Mouse (Mus musculus): ENCODE measurements around the gene Bcam. TPM values are rescaled to one million over a fixed set of nuclear protein-coding genes. Genes with fewer than 3 reads are reported as not detected.

The Bcam gene
- total RNA-seq, 1 experiment from 2014 or later = 0.32 TPM

DNA sequence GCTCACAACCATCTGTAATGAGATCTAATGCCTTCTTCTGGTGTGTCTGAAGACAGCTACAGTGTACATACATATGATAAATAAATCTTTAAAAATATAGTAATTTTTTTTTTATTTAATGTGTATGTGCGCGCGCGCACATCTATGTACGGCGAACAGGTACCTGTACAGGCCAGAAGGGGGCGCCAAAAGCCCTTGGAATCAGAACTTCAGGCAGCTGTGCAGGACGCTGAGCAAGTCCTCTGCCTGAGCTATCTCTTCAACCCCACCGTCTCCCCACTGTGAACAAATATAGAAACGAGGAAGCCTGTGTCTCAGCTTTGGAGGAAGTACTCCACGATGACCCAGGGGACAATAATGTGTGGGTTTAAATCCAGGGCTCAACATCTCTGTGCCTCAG is 30.5 kb downstream of the Bcam start:
- ATAC-seq (replicated peaks; ENCODE audit: low read depth, poor library complexity, severe bottlenecking) = no peak

DNA sequence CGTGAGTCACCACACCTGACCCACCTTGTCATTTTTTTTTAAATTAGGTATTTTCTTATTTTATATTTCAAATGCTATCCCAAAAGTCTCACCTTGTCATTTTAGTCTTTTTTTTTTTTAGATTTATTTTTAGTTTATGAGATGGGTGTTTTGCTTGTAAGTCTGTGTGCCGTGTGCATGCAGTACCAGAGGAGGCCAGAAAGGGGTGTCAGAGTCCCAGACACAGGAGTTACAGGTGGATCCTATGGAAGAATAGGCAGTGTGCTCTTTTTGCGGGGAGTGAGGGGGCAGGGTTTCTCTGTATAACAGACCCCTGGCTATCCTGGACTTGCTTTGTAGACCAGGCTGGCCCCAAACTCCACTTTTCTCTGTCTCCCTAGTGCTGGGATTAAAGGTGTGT is 32.0 kb downstream of the Bcam start:
- ATAC-seq (replicated peaks; ENCODE audit: low read depth, poor library complexity, severe bottlenecking) = no peak

DNA sequence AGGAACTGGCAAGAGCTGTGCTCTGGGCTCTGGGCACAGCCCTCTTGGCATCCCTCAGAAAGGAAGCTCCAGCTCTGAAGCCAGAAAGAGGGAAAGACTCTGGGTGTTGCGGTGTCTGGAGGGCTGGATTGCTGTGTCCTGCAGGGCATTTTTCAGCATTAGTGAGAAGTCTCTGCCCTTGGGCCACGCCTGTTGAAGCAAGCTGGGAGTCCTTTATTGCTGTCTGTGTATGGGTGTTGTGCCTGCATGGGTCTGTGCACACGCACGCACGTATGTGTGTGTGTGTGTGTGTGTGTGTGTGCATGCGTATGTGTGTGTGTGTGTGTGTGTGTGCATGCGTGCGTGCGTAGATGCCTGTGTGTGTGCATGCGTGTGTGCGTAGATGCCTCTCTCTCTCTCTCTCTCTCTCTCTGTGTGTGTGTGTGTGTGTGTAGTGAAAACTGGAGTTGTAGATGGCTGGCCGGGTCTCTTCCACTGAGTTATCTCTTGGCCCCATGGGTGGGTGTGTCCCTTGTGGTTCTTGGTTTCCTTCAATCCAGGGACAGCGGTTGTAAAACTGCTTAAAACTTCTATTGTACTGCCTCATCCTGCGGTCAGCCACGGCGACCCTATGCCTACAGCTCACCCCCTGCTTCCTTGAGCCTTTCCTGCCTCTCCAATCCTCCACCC is 34.3 kb downstream of the Bcam start:
- ATAC-seq (replicated peaks; ENCODE audit: low read depth, poor library complexity, severe bottlenecking) = peak; percentile 94

DNA sequence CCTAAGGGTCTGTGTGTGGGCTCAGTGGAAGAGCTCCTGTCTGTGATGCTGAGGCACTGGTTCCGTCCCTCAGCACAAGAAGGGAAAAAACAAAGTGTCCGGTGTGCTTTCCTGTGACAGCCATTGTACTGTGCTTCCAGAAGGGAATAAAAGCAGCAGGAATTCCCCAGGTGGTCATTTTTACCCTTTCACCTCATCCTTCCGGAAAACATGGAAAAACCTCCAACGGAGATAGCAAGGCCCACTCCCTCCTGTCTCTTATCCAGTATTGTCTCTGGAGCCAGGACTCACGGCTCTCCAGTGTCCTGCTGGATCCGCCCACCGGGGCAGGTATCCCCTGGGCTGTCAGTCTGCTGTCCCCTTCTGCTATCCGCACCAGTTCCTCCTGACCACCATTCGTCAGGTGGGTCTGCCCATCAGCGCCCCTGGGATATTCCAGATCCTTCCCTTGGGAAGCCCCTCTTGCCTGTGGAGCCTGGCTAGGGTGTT is 36.6 kb downstream of the Bcam start:
- no peak for ATAC-seq (replicated peaks; ENCODE audit: low read depth, poor library complexity, severe bottlenecking)

DNA sequence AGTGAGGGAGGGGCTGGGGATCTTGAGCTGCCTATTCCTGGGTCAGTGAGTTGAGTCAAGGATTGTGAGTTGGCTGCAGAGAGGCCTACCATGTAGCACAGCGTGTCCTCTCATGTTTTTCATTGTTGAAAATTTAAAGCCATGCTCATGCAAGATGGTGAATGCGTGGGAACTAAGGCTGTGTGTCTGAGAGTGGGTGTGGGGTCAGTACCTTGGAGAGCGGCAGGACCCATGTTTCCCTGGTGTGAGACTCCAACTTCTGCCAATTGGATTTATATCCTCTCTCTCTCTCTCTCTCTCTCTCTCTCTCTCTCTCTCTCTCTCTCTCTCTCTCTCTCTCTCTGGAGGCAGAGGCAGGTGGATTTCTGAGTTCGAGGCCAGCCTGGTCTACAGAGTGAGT is 44.3 kb downstream of the Bcam start:
- ATAC-seq (replicated peaks; ENCODE audit: low read depth, poor library complexity, severe bottlenecking) = no peak; the same call in 1 of the 2 replicates

DNA sequence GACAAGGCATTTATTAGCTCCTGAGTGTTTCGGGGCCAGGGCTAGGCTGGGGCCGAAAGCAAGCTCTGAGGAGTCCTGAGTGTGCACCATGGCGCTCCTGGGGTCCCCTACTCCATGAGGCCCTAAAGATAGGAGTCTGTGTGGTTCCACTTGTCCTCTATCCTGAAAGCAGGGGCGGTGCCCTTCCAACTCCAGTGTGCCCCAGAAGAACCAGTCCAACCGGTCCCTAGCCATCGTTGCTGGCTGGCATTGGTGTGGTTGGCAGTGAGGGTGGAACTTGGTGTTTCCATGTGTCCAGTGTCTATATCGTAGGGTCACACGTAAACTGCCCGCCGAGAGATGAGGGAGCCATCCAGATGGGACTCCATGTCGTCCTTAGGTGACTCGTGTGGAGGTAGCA is 46.6 kb downstream of the Bcam start:
- ATAC-seq (replicated peaks; ENCODE audit: low read depth, poor library complexity, severe bottlenecking) = no peak

DNA sequence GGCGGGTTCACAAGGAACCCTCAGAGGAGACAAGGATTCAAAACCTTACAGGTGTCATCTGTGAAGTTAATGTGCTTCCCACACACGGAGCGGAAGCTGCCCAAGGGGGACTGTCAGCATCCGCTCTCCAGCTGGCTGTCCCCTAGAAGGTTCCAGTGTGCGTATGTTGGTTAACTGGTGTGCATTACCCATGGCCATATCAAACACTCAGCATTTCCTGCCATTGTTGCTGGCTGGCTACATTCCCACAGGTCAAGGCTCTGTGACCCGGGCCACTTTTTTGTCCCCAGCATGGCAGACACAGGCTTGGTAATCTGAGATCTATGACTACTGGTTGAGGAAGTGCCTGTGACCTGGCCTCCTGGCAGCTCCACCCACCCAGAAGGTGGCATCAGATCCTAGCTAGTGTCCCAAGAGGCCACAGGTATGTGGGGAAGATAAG is 48.0 kb downstream of the Bcam start:
- ATAC-seq (replicated peaks; ENCODE audit: low read depth, poor library complexity, severe bottlenecking) = 0 out of 2 replicates have a peak, but pooled peaks have one; percentile 11

DNA sequence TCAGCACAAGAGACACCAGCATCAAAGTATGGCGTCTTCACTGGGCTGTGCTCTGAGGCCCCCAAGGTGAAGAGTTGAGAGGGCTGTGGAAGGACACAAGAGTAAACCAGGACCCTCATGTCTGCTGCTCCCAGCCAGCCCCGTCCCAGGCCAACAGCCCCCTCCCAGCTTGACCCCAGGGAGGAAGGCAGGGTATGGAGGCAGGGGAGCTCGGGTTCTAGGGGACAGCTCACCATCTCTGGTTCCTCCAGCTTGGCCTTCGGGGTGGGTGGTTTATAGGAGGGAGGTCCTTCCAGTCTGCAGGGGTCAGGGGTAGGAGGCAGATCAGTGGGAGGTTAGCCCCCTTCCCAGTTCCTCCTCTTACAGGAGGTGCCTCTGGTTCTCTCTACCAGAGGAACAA is 51.6 kb downstream of the Bcam start:
- no peak for ATAC-seq (replicated peaks; ENCODE audit: low read depth, poor library complexity, severe bottlenecking)

DNA sequence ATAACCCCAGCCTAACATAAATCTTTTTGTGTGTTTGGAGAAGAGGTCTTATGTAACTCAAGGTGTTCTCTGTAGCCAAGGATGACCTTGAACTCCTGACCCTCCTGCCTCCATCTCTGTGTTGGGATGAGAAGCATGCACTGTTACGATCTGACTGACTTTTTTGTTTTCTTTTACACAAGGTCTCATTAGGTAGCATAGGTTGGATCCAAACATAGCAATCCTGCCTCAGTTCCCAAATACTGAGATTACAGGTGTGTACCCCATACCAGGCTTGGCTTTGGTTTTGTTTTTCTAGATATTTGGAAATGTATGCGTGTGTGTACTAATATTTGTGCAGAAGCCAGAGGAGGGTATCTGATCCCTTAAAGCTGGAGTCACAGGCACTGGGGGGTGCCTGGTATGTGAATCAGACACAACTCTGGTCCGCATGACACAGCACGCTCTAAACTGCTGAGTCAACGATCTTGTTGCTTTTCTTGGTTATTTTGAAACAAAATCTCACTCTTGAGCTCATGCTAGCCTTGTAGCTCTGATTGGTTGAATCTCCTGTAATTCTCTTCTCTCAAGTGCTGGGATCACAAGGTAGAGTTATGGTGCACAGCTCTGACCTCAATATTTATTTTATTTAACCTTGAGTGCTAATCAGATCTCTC is 52.4 kb downstream of the Bcam start:
- ATAC-seq (replicated peaks; ENCODE audit: low read depth, poor library complexity, severe bottlenecking) = no peak

DNA sequence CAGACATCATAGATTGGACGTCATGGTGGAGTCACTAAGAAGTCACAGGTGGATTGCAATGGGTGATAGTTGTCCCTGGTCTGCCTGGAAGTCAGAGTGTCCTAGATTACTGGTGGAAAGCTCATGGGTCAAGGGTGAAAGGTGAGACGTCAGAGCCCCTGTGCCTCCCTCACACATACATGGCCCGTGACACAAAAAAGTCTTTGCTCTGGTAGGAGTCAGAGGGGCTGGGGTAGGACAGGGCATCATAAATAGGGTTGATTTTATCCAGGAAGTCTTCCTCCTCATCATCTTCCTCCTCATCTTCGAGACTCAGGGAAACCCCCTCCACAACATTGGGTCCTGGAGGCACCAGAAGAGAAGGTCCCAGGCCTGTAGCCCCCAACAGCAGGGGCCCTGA is 53.5 kb downstream of the Bcam start:
- no peak for ATAC-seq (replicated peaks; ENCODE audit: low read depth, poor library complexity, severe bottlenecking)

DNA sequence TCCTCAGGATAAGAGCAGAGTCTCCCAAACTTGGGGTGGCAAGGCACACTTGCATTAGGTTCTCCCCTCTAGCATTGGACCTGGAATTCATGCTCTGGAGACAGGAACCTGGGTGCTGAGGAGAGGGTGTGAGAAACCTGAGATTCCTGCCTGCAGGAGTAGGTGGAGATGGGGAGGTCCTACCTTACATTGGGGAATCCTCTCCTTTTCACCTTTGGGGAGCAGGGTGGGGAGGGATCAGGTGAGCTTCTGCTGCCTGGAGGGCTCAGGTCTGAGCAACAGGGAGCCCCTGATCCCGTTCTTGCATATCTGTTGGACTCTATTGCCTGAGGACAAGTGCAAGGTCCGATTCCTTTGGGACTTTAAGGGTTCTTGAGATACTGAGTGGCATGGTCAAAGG is 54.0 kb downstream of the Bcam start:
- no peak for ATAC-seq (replicated peaks; ENCODE audit: low read depth, poor library complexity, severe bottlenecking)

DNA sequence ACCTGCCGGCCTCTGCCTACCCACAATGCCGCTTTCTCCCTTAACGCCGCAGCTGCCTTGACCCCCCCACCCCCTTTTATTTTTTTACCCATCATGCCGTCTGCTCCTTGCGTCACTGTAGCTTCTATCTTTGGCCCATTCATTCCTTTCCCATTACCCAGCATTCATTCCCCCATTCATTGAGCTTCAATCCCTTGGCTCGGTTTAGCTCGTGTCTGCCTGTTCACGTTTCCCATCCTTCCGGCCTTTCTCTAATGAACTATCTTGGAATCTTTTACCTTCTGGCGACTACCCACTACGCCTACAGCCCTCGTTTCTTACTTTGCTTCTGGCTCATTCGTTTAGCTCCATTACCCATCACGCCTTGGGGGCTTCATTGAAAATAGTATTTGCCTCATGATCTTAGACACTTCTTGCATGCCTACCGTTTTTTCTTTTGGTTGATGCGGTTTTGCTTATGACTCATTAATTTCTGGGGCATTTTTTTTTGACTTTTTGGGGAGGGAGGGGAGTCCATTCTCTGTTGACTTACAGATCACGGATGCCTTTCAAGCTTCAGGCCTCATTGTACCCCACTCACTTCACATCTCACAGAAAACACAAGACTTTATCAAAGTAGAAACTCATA is 54.6 kb downstream of the Bcam start:
- ATAC-seq (replicated peaks; ENCODE audit: low read depth, poor library complexity, severe bottlenecking) = no peak

DNA sequence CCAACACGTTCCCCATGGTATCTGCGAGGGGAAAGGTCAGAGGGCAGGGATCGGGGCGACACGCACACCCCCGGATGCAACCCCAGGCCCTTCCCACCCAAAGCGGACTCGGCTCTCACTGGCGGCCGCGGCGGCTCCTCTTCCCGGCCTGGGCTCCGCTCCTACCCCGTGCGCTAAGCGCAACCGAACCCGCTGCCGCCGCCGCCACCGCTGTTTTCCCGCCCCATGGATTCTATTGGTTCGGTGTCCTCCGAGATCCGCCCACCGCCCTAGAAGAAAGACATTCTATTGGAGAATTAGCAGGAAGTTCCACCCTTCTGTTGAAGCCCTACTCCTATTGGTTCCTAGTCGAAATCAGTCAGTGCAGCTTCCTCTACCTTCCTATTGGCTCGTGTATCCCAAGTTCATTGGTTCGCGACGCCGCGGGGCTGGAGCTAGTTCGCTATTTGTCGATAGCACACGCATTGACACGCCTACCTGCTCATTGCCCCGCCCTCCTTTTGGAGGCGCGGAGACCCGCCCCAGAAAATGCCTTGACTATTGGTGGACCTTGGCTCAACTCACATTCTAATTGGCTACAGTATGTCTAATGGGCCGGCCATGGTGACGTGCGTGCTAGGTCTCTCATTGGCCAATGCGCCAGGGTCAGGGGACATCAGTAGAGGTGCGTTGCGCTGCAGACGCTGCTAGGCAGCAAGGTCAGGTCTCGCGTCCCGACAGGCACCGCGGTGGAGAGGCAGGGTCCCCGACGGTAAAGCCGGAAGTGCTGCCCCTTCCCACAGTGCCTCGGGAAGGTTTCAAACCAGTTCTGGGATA is 55.4 kb downstream of the Bcam start, which contains the start of gene Tomm40:
Gene Tomm40, minus strand, starts transcription at position 200 of the 816 bp plus-strand sequence.
- peak; percentile 89 for ATAC-seq (replicated peaks; ENCODE audit: low read depth, poor library complexity, severe bottlenecking)

DNA sequence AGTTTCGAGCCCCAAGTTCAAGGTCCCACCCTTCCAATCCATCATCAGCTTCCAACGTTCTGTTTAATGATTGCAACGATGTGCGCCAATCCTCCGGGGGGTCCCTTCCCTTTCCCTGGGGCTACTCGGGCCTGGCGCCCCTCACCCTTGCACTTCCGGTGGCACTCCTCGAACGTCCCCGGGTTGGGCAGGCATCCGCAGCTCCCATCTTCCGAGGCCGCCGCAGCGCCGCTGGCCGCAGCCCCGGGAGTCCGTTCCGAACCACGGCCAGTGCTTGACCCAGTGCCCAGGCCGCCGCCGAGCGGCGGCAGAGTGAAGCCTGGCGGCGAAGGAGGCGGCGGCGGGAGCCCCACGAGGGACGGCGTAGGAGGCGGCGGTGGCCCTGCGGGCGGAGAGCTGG is 56.0 kb downstream of the Bcam start:
- no peak for ATAC-seq (replicated peaks; ENCODE audit: low read depth, poor library complexity, severe bottlenecking)

DNA sequence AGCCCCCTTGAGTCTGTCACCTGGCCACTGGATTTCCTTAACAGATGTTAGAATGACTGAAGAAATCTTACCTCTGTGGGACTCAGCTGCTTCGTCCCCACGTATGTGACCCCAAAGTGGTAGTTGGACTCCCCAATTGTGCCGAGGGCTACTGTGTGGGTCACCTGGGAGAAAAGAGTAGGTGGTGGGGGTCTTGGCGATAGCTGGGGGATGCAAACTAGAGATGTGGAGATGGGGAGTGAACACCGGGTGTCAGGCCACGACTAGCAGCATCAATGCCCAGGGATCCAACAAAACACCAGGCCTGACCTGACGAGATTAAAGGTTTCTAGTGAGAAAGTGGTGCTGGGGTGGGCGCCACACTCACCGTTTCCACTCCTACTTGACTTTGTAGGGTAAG is 57.2 kb downstream of the Bcam start:
- no peak for ATAC-seq (replicated peaks; ENCODE audit: low read depth, poor library complexity, severe bottlenecking)

DNA sequence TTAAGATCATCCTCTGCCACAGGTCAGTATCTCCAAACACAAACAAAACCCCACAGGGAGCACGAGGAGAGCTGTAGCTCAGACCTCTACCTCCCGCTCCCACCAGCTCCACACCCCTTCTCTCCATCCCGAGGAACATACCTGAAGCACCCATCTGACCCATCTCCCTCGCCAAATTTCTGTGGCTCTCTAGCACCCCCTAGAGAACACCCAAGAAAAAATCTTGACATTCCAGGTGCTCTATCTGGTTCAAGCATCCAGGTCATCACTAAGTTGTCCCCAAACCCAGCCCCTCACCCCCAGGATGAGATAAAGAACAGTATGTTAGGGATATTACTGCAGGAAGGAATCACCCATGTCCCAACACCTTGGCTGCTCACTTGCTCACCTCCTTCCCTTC is 57.6 kb downstream of the Bcam start:
- ATAC-seq (replicated peaks; ENCODE audit: low read depth, poor library complexity, severe bottlenecking) = no peak

DNA sequence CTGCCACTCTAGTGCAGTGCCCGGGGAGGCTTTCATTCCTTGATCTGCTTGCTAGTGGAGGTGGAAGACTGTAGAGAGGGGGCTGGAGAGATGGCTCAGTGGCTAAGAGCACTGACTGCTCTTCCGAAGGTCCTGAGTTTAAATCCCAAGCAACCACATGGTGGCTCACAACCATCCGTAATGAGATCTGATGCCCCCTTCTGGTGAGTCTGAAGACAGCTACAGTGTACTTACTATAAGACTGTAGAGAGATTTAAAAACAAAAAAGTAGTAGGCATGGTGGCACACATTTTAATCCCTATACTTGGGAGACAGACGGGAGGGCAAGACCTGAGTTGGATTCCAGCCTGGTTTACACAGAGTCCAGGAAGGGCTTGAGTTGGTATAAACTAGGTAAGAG is 58.4 kb downstream of the Bcam start:
- ATAC-seq (replicated peaks; ENCODE audit: low read depth, poor library complexity, severe bottlenecking) = no peak

DNA sequence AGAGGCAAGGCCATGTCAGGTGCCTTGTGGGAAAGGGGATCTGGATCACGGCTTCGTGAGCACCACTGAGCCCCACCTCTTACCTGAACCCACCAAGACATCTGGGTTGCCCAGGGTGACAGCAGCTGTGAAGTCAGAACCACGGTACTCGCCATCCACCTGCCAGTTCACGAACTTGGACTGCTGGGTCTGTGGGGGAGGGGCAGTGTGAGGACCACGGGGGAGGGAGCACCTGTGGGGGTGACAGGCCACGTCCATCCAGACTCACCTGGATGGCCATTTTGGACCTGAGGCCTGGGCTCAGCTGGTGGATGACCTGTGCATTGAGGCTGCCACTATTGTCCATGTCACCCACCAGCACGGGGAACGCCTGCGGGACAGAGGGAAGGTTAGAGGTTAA is 60.2 kb downstream of the Bcam start:
- no peak for ATAC-seq (replicated peaks; ENCODE audit: low read depth, poor library complexity, severe bottlenecking)

Measured in common myeloid progenitor, adult 5-6 weeks (primary cell).